In genomic region chr11:93956159-93956558, GRCm38 (mm10) we compare ENCODE assay signal across 8 mouse cellular contexts. TPM values are rescaled to one million over a fixed set of nuclear protein-coding genes. Genes with fewer than 3 reads are reported as not detected.
DNase-seq lines count a peak whose midpoint lies in the region; ATAC-seq and TF ChIP-seq lines count a peak whose summit lies in the region.

TSS of gene Nme2 (minus strand) at chr11:93956259.

- peaks cover 49% of the 10 kb centered on the region for H3K79me2 ChIP-seq in C2C12 (ENCODE audit: control insufficient read depth, insufficient read depth)

- no peak for TF ChIP-seq CTCF in cerebellum, adult 2 months (IDR thresholded peaks at IDR 0.05; ENCODE audit: borderline replicate concordance, insufficient read depth, low read depth, low read length)
- TF ChIP-seq CTCF in C2C12 (IDR thresholded peaks at IDR 0.05; ENCODE audit: control insufficient read depth, insufficient read depth, insufficient read length), result no peak

- peak within 1 kb of the TSS; percentile 29; the same call in 1 of the 2 replicates for H3K27ac ChIP-seq in cerebellum, adult 2 months (ENCODE audit: insufficient read depth, low read length)
- H3K27ac ChIP-seq in embryonic facial prominence, embryonic 12.5 days, result peak within 1 kb of the TSS; percentile 91
- H3K27ac ChIP-seq in heart, embryonic 13.5 days (replicated peaks), result peak within 1 kb of the TSS; percentile 94
- H3K27ac ChIP-seq in midbrain, embryonic 16.5 days (ENCODE audit: low read length), result peak within 1 kb of the TSS; percentile 82

- TF ChIP-seq POLR2A in cerebellum, adult 2 months (IDR thresholded peaks at IDR 0.05; ENCODE audit: borderline replicate concordance, insufficient read depth, low read length), result no peak

- H3K27me3 ChIP-seq in cerebellum, adult 2 months (ENCODE audit: control insufficient read depth, insufficient read depth, low read length), result no peaks in the 10 kb centered on the region
- no peaks in the 10 kb centered on the region for H3K27me3 ChIP-seq in C2C12 (ENCODE audit: control insufficient read depth, insufficient read depth, insufficient read length)
- no peaks in the 10 kb centered on the region for H3K27me3 ChIP-seq in embryonic facial prominence, embryonic 12.5 days
- H3K27me3 ChIP-seq in heart, embryonic 13.5 days (replicated peaks), result no peaks in the 10 kb centered on the region
- H3K27me3 ChIP-seq in midbrain, embryonic 16.5 days (ENCODE audit: control insufficient read depth, insufficient read depth, low read depth, low read length), result no peaks in the 10 kb centered on the region

- DNase-seq in cerebellum, adult 2 months, result peak in 1 of 2 experiments; percentile 30
- no peak for DNase-seq in cerebellum, adult 9-10 months
- no peak for DNase-seq in left cerebral cortex, adult 8-10 months (ENCODE audit: low spot score in 2 of 2)
- DNase-seq in ovary, postnatal 36 days (ENCODE audit: low spot score), result no peak

- H3K9me3 ChIP-seq in embryonic facial prominence, embryonic 12.5 days, result no peaks in the 10 kb centered on the region
- H3K9me3 ChIP-seq in heart, embryonic 13.5 days, result no peaks in the 10 kb centered on the region
- no peaks in the 10 kb centered on the region for H3K9me3 ChIP-seq in midbrain, embryonic 16.5 days (replicated peaks; ENCODE audit: control insufficient read depth, low read length, poor library complexity, severe bottlenecking)

- H3K4me2 ChIP-seq in embryonic facial prominence, embryonic 12.5 days (replicated peaks), result peak within 1 kb of the TSS; percentile 85
- H3K4me2 ChIP-seq in heart, embryonic 13.5 days, result peak within 1 kb of the TSS; percentile 86
- H3K4me2 ChIP-seq in midbrain, embryonic 16.5 days (ENCODE audit: low read length), result peak within 1 kb of the TSS; percentile 94

- ATAC-seq in embryonic facial prominence, embryonic 12.5 days (ENCODE audit: insufficient number of reproducible peaks, insufficient read depth, low FRiP score, low TSS enrichment), result peak; percentile 4; the same call in 1 of the 2 replicates
- no peak for ATAC-seq in heart, embryonic 13.5 days (ENCODE audit: extremely low read depth, insufficient number of reproducible peaks, low FRiP score, low TSS enrichment)
- 0 out of 2 replicates have a peak, but pooled peaks have one; percentile 10 for ATAC-seq in midbrain, embryonic 16.5 days

- H3K4me1 ChIP-seq in cerebellum, adult 2 months (ENCODE audit: control insufficient read depth, insufficient read depth, low read length), result peaks cover 3% of the 10 kb centered on the region; the same call in 1 of the 2 replicates
- H3K4me1 ChIP-seq in embryonic facial prominence, embryonic 12.5 days, result peaks cover 32% of the 10 kb centered on the region
- H3K4me1 ChIP-seq in heart, embryonic 13.5 days, result peaks cover 36% of the 10 kb centered on the region
- H3K4me1 ChIP-seq in midbrain, embryonic 16.5 days (ENCODE audit: control insufficient read depth, insufficient read depth, low read length), result peaks cover 14% of the 10 kb centered on the region

- peaks cover 31% of the 10 kb centered on the region for H3K79me3 ChIP-seq in C2C12 (ENCODE audit: low read depth)

- peak within 1 kb of the TSS; percentile 62 for H3K4me3 ChIP-seq in cerebellum, adult 2 months (replicated peaks; ENCODE audit: insufficient read depth, low read depth, low read length)
- H3K4me3 ChIP-seq in C2C12 (ENCODE audit: insufficient read depth, poor library complexity, severe bottlenecking), result peak within 1 kb of the TSS; percentile 89
- peak within 1 kb of the TSS; percentile 71 for H3K4me3 ChIP-seq in embryonic facial prominence, embryonic 12.5 days
- peak within 1 kb of the TSS; percentile 71 for H3K4me3 ChIP-seq in heart, embryonic 13.5 days
- peak within 1 kb of the TSS; percentile 62 for H3K4me3 ChIP-seq in midbrain, embryonic 16.5 days (ENCODE audit: low read depth, low read length)

- peaks cover 68% of the 10 kb centered on the region for H3K36me3 ChIP-seq in C2C12 (ENCODE audit: control insufficient read depth, insufficient read depth)
- H3K36me3 ChIP-seq in embryonic facial prominence, embryonic 12.5 days, result peaks cover 57% of the 10 kb centered on the region
- H3K36me3 ChIP-seq in heart, embryonic 13.5 days, result peaks cover 68% of the 10 kb centered on the region
- peaks cover 22% of the 10 kb centered on the region for H3K36me3 ChIP-seq in midbrain, embryonic 16.5 days (ENCODE audit: control insufficient read depth, insufficient read depth, low read length)

- H3ac ChIP-seq in C2C12 (ENCODE audit: control insufficient read depth, insufficient read length, low read depth), result peak within 1 kb of the TSS; percentile 72

- under 1% methylated on average over 6 of the region's 6 CpGs for WGBS in cerebellum, adult 2 months
- WGBS in embryonic facial prominence, embryonic 12.5 days, result 3% methylated on average over 6 of the region's 6 CpGs
- whole genome bisulfite sequencing in heart, embryonic 13.5 days, result under 1% methylated on average over 6 of the region's 6 CpGs
- 9% methylated on average over 6 of the region's 6 CpGs for WGBS in midbrain, embryonic 16.5 days

- peak within 1 kb of the TSS; percentile 72 for H3K9ac ChIP-seq in embryonic facial prominence, embryonic 12.5 days
- H3K9ac ChIP-seq in heart, embryonic 13.5 days, result peak within 1 kb of the TSS; percentile 87
- peak within 1 kb of the TSS; percentile 82 for H3K9ac ChIP-seq in midbrain, embryonic 16.5 days (ENCODE audit: low read depth, low read length)

TF ChIP-seq in C2C12, 6 proteins besides CTCF, POLR2A, EP300 and RAD21:
- TF ChIP-seq FOSL1 (IDR thresholded peaks at IDR 0.05; ENCODE audit: insufficient read depth, low read length, poor library complexity, severe bottlenecking), result no peak
- no peak for TF ChIP-seq MYOG (IDR thresholded peaks at IDR 0.05; ENCODE audit: control insufficient read depth, extremely low read depth, insufficient read length)
- no peak for TF ChIP-seq MYOD1 (IDR thresholded peaks at IDR 0.05; ENCODE audit: control insufficient read depth, insufficient read length, low read depth)
- TF ChIP-seq USF1 (IDR thresholded peaks at IDR 0.05; ENCODE audit: low read depth), result no peak
- TF ChIP-seq MAX (IDR thresholded peaks at IDR 0.05), result no peak
- TF ChIP-seq CEBPB (IDR thresholded peaks at IDR 0.05; ENCODE audit: low read depth), result no peak

RNA-seq across cellular contexts. Expression of gene Nme2, which starts in this region (rescaled TPM):
- polyA plus RNA-seq in cerebellum, adult 2 months (2012; rRNA removed), result 109 and 115 TPM in 2 replicates
- 982 TPM for polyA plus RNA-seq in C2C12 (2012; fragmentation: generic; extraction: Trizol)
- 222 and 223 TPM in 2 replicates for polyA plus RNA-seq in embryonic facial prominence, embryonic 12.5 days (2016; fragmentation: Nextera tagmentation; extraction: Ambion mirVana)
- 325 and 357 TPM in 2 replicates for polyA plus RNA-seq in heart, embryonic 13.5 days (2015; fragmentation: Nextera tagmentation; extraction: Ambion mirVana)
- total RNA-seq in left cerebral cortex, adult 8-10 months (2022), result 10 to 100 TPM; 67.9 to 99.0 (median 86.3) TPM
- polyA plus RNA-seq in midbrain, embryonic 16.5 days (2015; fragmentation: Nextera tagmentation; extraction: Ambion mirVana), result 85.5 and 102 TPM in 2 replicates

Comparison
In these comparisons a context has a peak if more than half of its experiments do, and no peak if none do; other contexts are left out.
1. H3K27ac ChIP-seq: peak in every context shown above with its lines; median percentile 94 in heart, embryonic 13.5 days; 91 in embryonic facial prominence, embryonic 12.5 days; 82 in midbrain, embryonic 16.5 days; 29 in cerebellum, adult 2 months.